Mouse (Mus musculus): ENCODE measurements around the gene St3gal3.

St3gal3 gene

GRCm38 (mm10) chr4:118089939-118090338, 44.8 kb downstream of the St3gal3 start:
- DNase-seq (ENCODE audit: low read depth): peak; percentile 71

- no peak for DNase-seq (ENCODE audit: low read depth)
Observed at GRCm38 (mm10) chr4:118088771-118089170, 45.9 kb downstream of the St3gal3 start.

GRCm38 (mm10) chr4:118085025-118085424, 49.7 kb downstream of the St3gal3 start:
- DNase-seq (ENCODE audit: low read depth): no peak

- peak; percentile 98 for DNase-seq (ENCODE audit: low read depth)
Observed at GRCm38 (mm10) chr4:118083217-118083951, 51.3 kb downstream of the St3gal3 start.

GRCm38 (mm10) chr4:118081608-118082331, 52.9 kb downstream of the St3gal3 start:
- no peak for DNase-seq (ENCODE audit: low read depth)

GRCm38 (mm10) chr4:118080481-118080880, 54.2 kb downstream of the St3gal3 start:
- DNase-seq (ENCODE audit: low read depth): no peak

GRCm38 (mm10) chr4:118079195-118079594, 55.5 kb downstream of the St3gal3 start:
- DNase-seq (ENCODE audit: low read depth): no peak

- DNase-seq (ENCODE audit: low read depth): no peak
Observed at GRCm38 (mm10) chr4:118078576-118078975, 56.1 kb downstream of the St3gal3 start.

GRCm38 (mm10) chr4:118077293-118077752, 57.4 kb downstream of the St3gal3 start:
- DNase-seq (ENCODE audit: low read depth): no peak

GRCm38 (mm10) chr4:118076648-118077047, 58.1 kb downstream of the St3gal3 start:
- no peak for DNase-seq (ENCODE audit: low read depth)

GRCm38 (mm10) chr4:118075343-118075742, 59.4 kb downstream of the St3gal3 start:
- DNase-seq (ENCODE audit: low read depth): no peak

GRCm38 (mm10) chr4:118074236-118074635, 60.5 kb downstream of the St3gal3 start:
- DNase-seq (ENCODE audit: low read depth): peak; percentile 44

- DNase-seq (ENCODE audit: low read depth): no peak
Observed at GRCm38 (mm10) chr4:118073128-118073527, 61.6 kb downstream of the St3gal3 start.

GRCm38 (mm10) chr4:118071891-118072290, 62.8 kb downstream of the St3gal3 start:
- DNase-seq (ENCODE audit: low read depth): no peak

GRCm38 (mm10) chr4:118070255-118071234, 64.2 kb downstream of the St3gal3 start:
- peak; percentile 69 for DNase-seq (ENCODE audit: low read depth)

GRCm38 (mm10) chr4:118061809-118062463, 72.8 kb downstream of the St3gal3 start:
- DNase-seq (ENCODE audit: low read depth): peak; percentile 63

GRCm38 (mm10) chr4:118060915-118061530, 73.7 kb downstream of the St3gal3 start:
- DNase-seq (ENCODE audit: low read depth): peak; percentile 33

- peak; percentile 23 for DNase-seq (ENCODE audit: low read depth)
Observed at GRCm38 (mm10) chr4:118059816-118060475, 74.8 kb downstream of the St3gal3 start.

- peak; percentile 81 for DNase-seq (ENCODE audit: low read depth)
Observed at GRCm38 (mm10) chr4:118058116-118058677, 76.5 kb downstream of the St3gal3 start.

GRCm38 (mm10) chr4:118057076-118057475, 77.6 kb downstream of the St3gal3 start:
- DNase-seq (ENCODE audit: low read depth): no peak

All from NIH3T3 (cell line).